Mouse (Mus musculus) activated CD4-positive, CD25-positive, alpha-beta regulatory T cell (primary cell): ENCODE measurements around the gene Klf4. TPM values are rescaled to one million over a fixed set of nuclear protein-coding genes. Genes with fewer than 3 reads are reported as not detected.

Experiments
- polyA plus RNA-seq, 2 experiments: library from polyadenylated mRNA; unstranded; fragments of 100-300 nt; shearing (Covaris generic); gene quantifications; one replicate each; pipeline ENCODE4 v1.2.1; 2017

Klf4 gene
- polyA plus RNA-seq, result under 1 TPM; 0.17 to 0.20 TPM

GRCm38 (mm10) chr4:55532407-55533195 is at the start of gene Klf4:
Klf4 (minus strand) TSS chr4:55532466.

Other genes with a start within 250 kb of the Klf4 start
- 10 to 100 TPM; 44.4 to 70.1 TPM for gene Rad23b, start 182.4 kb downstream of the Klf4 start, polyA plus RNA-seq